Mouse (Mus musculus) ovary, postnatal 14 days (tissue): ENCODE measurements around the gene Tspan32.

Source experiments
- DNase-seq: peaks from one replicate; pipeline ENCODE4 v3.0.0; 2022; ENCODE audit warnings: low spot score

The Tspan32 gene

GRCm38 (mm10) chr7:143004727-143005343 lies at the start of gene Tspan32:
Tspan32 (plus strand) TSS chr7:143005046.
- no peak for DNase-seq

DNA sequence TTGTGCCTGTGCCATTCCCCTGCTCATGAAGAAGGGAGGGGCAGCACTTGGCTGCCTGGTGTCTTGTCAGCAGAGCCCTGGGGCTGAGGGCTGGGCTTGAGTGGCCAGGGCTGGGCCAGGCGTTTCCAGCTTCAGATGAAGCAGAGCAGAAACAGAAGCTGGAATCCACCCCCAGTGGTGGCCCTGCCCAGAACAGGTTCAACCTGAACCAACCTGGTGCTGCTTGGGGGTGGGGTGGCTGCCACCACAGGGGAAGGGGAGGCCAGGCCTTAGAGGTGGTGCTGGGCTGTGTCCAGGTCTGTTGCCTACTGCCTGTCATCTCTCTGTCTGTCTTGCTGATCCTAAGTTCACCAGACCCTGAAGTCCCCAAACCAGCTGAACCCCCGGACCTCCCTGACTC lies 48.8 kb upstream of the Tspan32 start:
- DNase-seq: no peak

DNA sequence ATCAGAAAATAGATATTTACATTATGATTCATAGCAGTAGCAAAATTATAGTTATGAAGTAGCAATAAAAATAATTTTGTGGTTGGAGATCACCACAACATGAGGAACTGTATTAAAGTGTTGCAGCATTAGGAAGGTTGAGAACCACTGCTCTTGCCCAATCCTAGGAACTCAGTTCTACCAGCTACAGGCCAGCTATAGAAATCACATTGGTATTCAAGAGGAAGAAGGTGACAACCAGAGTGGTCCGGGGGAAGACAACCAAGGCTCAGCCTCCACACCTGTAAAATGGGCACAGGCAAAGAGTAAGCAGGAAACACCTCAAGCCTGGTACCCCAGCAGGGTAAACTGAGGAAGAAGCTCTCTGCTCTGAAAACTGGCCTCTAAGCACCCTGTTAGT lies 46.0 kb upstream of the Tspan32 start:
- no peak for DNase-seq

GRCm38 (mm10) chr7:142959752-142960151 lies 45.1 kb upstream of the Tspan32 start:
- DNase-seq: no peak

- DNase-seq: peak; percentile 5
These were observed 37.4 kb upstream of the Tspan32 start for GRCm38 (mm10) chr7:142967414-142967883.

DNA sequence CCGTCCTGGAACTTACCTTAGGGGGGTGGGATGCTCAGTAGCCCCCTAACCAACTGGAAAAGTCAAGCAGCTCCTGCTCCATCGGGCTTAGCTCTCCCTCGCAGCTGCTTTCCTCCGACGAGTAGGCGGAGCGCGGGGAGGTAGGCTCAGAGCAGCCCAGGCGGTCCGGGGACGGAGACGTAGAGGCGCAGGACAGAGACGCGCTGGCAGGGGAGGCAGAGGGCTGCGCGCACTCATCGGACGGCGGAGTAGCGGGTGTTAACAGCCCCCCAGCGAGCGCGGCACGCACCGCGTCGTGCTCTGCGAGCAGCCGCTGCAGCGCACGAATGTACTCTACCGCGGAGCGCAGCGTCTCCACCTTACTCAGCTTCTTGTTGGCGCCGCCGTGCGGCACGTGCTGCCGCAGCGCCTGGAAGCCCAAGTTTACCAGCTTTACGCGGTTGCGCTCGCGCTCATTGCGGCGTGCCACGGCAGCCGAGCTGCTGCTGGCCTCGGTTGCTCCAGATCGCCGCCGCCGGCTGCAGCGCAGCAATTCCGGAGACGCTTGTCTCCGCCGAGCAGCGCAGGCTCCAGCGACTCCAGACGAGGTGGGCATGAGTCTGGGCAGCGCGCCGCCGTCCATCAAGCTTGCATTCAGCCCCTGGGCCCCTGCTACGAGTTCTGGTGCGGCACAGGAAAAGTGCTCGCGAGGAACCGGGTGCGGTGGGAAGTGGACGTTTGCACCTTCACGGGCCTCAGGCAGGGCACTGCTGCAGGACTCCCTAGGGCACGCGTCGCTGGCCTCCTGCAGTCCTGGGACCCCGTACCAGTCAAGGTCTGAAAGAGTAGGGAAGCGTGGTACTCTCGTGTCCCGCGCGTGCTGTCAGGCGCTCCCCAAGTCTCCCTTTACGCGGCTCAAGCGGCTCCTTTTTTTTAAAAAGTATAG lies 36.7 kb upstream of the Tspan32 start:
- DNase-seq: peak; percentile 21

GRCm38 (mm10) chr7:142968809-142969511 lies 35.9 kb upstream of the Tspan32 start, which contains the start of gene Ascl2:
Ascl2 (minus strand) TSS chr7:142969264.
- peak; percentile 4 for DNase-seq

- no peak for DNase-seq
These were observed 22.9 kb upstream of the Tspan32 start for GRCm38 (mm10) chr7:142981908-142982307.

DNA sequence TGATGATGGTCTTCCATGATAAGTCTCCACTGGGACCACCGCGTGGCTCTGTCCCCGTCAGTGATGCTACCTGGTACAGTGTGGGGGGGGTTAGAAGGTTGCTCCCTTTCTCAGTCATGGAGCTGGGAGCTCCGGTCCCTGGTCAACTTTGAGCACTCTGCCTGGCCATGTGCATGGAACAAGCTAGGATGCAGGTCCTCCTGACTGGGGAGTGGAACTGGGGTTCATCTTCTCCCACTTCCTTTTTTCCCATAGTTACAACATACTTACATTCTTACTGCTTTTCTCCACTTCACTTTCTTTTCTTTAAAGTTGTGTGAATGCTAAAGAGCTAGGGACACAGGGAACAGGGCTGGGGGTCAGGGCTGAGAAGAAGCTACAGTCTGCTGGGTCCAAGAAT lies 19.7 kb upstream of the Tspan32 start:
- no peak for DNase-seq

DNA sequence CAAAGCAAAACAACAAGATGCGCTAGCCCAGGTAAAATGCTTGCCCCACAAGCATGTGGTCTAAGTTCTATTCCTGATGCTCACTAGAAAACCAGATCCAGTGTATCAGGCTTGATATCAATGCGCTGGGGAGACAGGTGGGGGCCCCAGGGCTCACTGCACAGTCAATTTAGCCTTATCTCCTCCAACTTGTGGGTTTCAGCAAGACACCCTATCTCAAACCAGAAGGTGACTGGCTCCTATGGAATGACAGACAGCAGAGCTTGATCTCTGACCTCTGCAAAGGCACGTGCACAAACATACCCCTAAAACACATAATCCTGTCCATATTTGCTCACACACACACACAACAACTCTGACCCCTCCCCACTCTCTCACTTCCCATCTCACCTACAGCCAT lies 17.1 kb upstream of the Tspan32 start:
- DNase-seq: no peak

DNA sequence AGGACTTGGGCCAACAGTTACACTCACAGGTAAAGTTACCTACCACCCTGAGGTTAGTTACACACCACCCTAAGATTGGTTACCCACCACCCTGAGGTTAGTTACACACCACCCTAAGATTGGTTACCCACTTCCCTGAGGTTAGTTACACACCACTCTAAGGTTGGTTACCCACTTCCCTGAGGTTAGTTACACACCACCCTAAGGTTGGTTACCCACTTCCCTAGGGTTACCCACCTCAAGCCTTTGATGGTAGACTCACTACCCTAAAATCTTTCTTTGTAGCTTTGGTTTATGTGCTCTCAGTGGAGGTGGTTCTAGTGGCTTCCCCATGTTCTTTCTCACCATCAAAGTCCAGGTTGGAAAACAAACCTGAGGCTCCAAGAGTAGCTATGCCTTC lies 9.8 kb upstream of the Tspan32 start:
- no peak for DNase-seq

- no peak for DNase-seq
These were observed 9.1 kb upstream of the Tspan32 start for GRCm38 (mm10) chr7:142995630-142996338.

DNA sequence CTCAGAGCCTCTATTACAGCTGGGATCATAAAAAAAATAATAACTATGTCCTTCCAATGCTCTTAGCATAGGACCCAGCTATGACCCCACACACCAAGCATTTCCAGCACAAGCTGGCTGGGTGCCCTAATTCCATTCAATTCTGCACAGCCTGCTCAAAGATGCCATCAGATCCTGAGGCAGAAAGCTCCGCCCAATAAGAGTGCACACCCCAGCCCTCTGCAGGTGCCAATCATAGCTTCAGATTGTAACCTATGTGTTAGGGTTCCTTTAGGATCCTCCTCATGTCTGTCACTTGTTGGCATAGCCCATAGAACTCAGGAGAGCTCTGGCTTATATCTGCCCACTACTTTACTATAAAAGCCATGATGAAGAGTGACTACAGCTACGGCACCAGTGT lies 7.8 kb upstream of the Tspan32 start:
- DNase-seq: no peak

GRCm38 (mm10) chr7:142997403-142998150 lies 7.3 kb upstream of the Tspan32 start:
- DNase-seq: no peak

DNA sequence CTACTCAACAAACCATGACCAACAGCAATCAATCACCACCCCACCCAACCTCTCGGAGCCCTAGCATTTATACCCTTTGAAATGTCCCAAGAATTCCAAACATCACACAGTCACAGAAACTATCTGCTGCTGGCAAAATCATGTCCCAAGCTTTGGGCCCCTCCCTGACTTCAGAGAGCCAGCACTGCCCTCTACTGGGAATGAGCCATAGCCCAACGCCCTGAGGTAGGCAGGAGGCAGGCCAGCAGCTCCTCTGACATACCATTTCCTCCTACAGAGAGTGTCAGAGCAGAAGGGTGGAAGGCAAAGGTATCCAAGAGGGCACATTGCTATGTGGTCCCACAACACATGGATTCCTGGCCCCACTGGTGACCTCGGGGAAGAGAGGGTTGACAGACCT lies 2.2 kb upstream of the Tspan32 start:
- no peak for DNase-seq

DNA sequence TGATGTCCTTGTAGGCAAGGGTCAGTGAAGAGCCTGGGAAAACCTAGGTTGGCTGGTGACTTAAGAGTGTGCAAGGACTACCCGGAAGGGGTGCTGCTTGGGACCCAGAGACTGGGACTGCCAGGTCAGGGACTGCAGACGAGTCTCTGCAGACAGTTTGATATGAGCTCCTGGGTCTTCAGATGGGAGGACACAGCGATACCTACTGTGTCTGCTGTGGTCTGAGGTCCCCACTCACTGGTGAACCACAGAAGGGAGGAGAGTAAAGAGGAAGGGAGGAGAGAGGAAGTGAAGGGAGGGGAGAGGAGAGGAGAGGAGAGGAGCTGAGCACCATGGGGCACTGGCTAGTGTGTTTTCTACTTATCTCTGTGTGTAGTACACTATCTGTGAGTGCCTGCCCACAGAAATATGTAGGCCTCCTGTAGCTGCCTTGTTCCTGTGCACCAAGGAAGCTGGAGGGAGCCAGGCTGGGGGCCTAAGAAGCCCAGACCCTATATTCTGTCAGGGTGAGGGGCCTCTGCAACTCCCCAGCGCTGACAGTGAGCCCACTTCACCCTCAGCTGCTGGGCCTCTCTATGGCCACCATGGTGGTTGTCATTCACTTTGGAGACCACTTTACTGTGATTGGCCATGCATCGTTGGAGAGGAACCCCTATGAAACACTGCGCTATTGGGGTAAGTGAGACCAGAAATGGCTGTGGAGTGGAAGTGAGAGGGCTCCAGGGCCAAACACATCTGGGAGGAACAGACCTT lies 674 bp downstream of the Tspan32 start:
- no peak for DNase-seq

GRCm38 (mm10) chr7:143006097-143006755 lies 1.4 kb downstream of the Tspan32 start:
- no peak for DNase-seq

- DNase-seq: no peak
These were observed 2.1 kb downstream of the Tspan32 start for GRCm38 (mm10) chr7:143006756-143007598.
